12 mouse cellular contexts compared by ENCODE assay signal in the genomic region with DNA sequence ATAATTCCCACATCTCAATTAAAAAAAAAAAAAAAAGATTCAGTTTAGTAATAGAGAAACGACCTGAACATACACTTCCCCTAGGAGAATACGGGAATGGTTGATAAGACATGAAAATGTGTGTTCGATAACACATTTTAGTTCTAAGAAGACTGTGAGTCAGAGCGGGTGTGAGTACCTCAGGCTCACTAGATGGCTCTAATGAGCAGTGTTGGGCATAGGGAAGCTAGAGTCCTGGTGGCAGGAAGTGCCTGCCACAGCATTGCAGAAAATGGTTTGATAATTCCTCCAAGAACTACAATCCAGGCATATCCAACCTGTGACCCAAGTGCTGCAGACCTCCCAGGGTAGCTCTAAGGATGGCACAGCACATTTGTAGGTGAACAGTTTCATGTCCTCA.
DNase-seq lines count a peak whose midpoint lies in the region; ATAC-seq and TF ChIP-seq lines count a peak whose summit lies in the region.
"Had no signal": no experiment of that assay in that cellular context is flagged by ENCODE, and none has a peak within 500 bp of the region (broad histone marks: within the 10 kb centered on the region; RNA-seq: fewer than 3 reads in every experiment).

No protein-coding gene starts in this region.

- 0 out of 2 replicates have a peak, but pooled peaks cover 8% of the 10 kb centered on the region for H3K27me3 ChIP-seq in intestine, postnatal 0 days (replicated peaks; ENCODE audit: control insufficient read depth, insufficient read depth, low read length)
- H3K27me3 ChIP-seq in intestine, embryonic 16.5 days (replicated peaks; ENCODE audit: control insufficient read depth, insufficient read depth, low read length) = peaks cover 12% of the 10 kb centered on the region; the same call in 1 of the 2 replicates
- H3K27me3 ChIP-seq in midbrain, postnatal 0 days (ENCODE audit: insufficient read depth, low read length) = peaks cover 18% of the 10 kb centered on the region
- H3K27me3 ChIP-seq in midbrain, embryonic 11.5 days (ENCODE audit: control insufficient read depth, insufficient read depth, low read length) = peaks cover 27% of the 10 kb centered on the region
- H3K27me3 ChIP-seq in small intestine, adult 2 months (ENCODE audit: control insufficient read depth, insufficient read depth, low read length) = no peaks in the 10 kb centered on the region

- no peak overlapping the region for H3K4me3 ChIP-seq in intestine, postnatal 0 days (ENCODE audit: low read depth, low read length)
- no peak overlapping the region for H3K4me3 ChIP-seq in intestine, embryonic 16.5 days (ENCODE audit: low read length)
- H3K4me3 ChIP-seq in midbrain, postnatal 0 days (ENCODE audit: low read depth, low read length) = no peak overlapping the region
- H3K4me3 ChIP-seq in midbrain, embryonic 11.5 days (ENCODE audit: low read depth, low read length) = no peak overlapping the region
- H3K4me3 ChIP-seq in small intestine, adult 2 months (ENCODE audit: low read depth, low read length) = no peak overlapping the region
- H3K4me3 ChIP-seq: limb, embryonic 12.5 days; megakaryocyte, embryonic 14.5 days had no signal

- ATAC-seq in intestine, postnatal 0 days = no peak
- ATAC-seq in intestine, embryonic 16.5 days = no peak
- no peak for ATAC-seq in midbrain, postnatal 0 days (ENCODE audit: low FRiP score)
- no peak for ATAC-seq in midbrain, embryonic 11.5 days (ENCODE audit: low FRiP score)
- ATAC-seq: inflammation-experienced regulatory T-cells, adult 6 months had no signal

- no peak overlapping the region for H3K4me2 ChIP-seq in intestine, postnatal 0 days (replicated peaks; ENCODE audit: low read depth)
- no peak overlapping the region for H3K4me2 ChIP-seq in intestine, embryonic 16.5 days (ENCODE audit: low read depth, low read length)
- H3K4me2 ChIP-seq in midbrain, postnatal 0 days (ENCODE audit: low read depth, low read length, poor library complexity, severe bottlenecking) = no peak overlapping the region
- H3K4me2 ChIP-seq in midbrain, embryonic 11.5 days = no peak overlapping the region
- H3K4me2 ChIP-seq: limb, embryonic 12.5 days had no signal

- H3K27ac ChIP-seq in intestine, postnatal 0 days (ENCODE audit: low read depth, low read length) = no peak overlapping the region
- H3K27ac ChIP-seq in intestine, embryonic 16.5 days (ENCODE audit: low read length) = no peak overlapping the region
- no peak overlapping the region for H3K27ac ChIP-seq in midbrain, postnatal 0 days (ENCODE audit: low read depth, low read length)
- no peak overlapping the region for H3K27ac ChIP-seq in midbrain, embryonic 11.5 days (ENCODE audit: low read depth, low read length)
- no peak overlapping the region for H3K27ac ChIP-seq in small intestine, adult 2 months (ENCODE audit: insufficient read depth, low read depth, low read length)
- H3K27ac ChIP-seq: limb, embryonic 12.5 days had no signal

- no peak overlapping the region for H3K9ac ChIP-seq in intestine, postnatal 0 days (ENCODE audit: low read depth, low read length)
- H3K9ac ChIP-seq in intestine, embryonic 16.5 days (ENCODE audit: low read depth, low read length) = no peak overlapping the region
- no peak overlapping the region for H3K9ac ChIP-seq in midbrain, postnatal 0 days (replicated peaks; ENCODE audit: low read length, poor library complexity, severe bottlenecking)
- no peak overlapping the region for H3K9ac ChIP-seq in midbrain, embryonic 11.5 days (ENCODE audit: low read length)
- H3K9ac ChIP-seq: limb, embryonic 12.5 days had no signal

- no peaks in the 10 kb centered on the region for H3K36me3 ChIP-seq in intestine, postnatal 0 days (ENCODE audit: control insufficient read depth, insufficient read depth)
- H3K36me3 ChIP-seq in intestine, embryonic 16.5 days (ENCODE audit: control insufficient read depth, insufficient read depth, low read length) = no peaks in the 10 kb centered on the region
- no peaks in the 10 kb centered on the region for H3K36me3 ChIP-seq in midbrain, postnatal 0 days (ENCODE audit: insufficient read depth, low read length)
- no peaks in the 10 kb centered on the region for H3K36me3 ChIP-seq in midbrain, embryonic 11.5 days (ENCODE audit: control insufficient read depth, insufficient read depth, low read length)
- H3K36me3 ChIP-seq in small intestine, adult 2 months (ENCODE audit: control insufficient read depth, insufficient read depth, low read length) = no peaks in the 10 kb centered on the region
- H3K36me3 ChIP-seq: limb, embryonic 12.5 days had no signal

- H3K9me3 ChIP-seq in intestine, postnatal 0 days (ENCODE audit: control insufficient read depth) = no peaks in the 10 kb centered on the region
- H3K9me3 ChIP-seq in intestine, embryonic 16.5 days (ENCODE audit: control insufficient read depth, low read length) = no peaks in the 10 kb centered on the region
- 0 out of 2 replicates have a peak, but pooled peaks cover 6% of the 10 kb centered on the region for H3K9me3 ChIP-seq in midbrain, postnatal 0 days (ENCODE audit: low read length)
- H3K9me3 ChIP-seq in midbrain, embryonic 11.5 days (ENCODE audit: control insufficient read depth, low read length) = no peaks in the 10 kb centered on the region

- 32% methylated on average over 4 of the region's 4 CpGs for WGBS in intestine, postnatal 0 days
- WGBS in intestine, embryonic 16.5 days = 31% methylated on average over 4 of the region's 4 CpGs
- WGBS in midbrain, postnatal 0 days = 40% methylated on average over 4 of the region's 4 CpGs
- WGBS in midbrain, embryonic 11.5 days = 50% methylated on average over 4 of the region's 4 CpGs
- 27% methylated on average over 4 of the region's 4 CpGs for WGBS in small intestine, adult 2 months

- peak; percentile 70 for TF ChIP-seq CTCF in intestine, postnatal 0 days (IDR thresholded peaks at IDR 0.05; ENCODE audit: low read depth)
- peak; percentile 69 for TF ChIP-seq CTCF in midbrain, postnatal 0 days (IDR thresholded peaks at IDR 0.05)
- TF ChIP-seq CTCF in small intestine, adult 2 months (IDR thresholded peaks at IDR 0.05; ENCODE audit: extremely low read depth, insufficient read length, insufficient replicate concordance, low read depth, low read length) = peak; percentile 27; the same call in 1 of the 2 replicates

- no peak for TF ChIP-seq POLR2A in small intestine, adult 2 months (IDR thresholded peaks at IDR 0.05; ENCODE audit: low read depth, low read length)

- H3K4me1 ChIP-seq in intestine, postnatal 0 days (replicated peaks; ENCODE audit: control insufficient read depth, insufficient read depth, low read length) = no peaks in the 10 kb centered on the region
- peaks cover 8% of the 10 kb centered on the region for H3K4me1 ChIP-seq in intestine, embryonic 16.5 days (ENCODE audit: control insufficient read depth, insufficient read depth, low read length)
- H3K4me1 ChIP-seq in midbrain, postnatal 0 days (ENCODE audit: insufficient read depth, low read length) = no peaks in the 10 kb centered on the region
- H3K4me1 ChIP-seq in midbrain, embryonic 11.5 days (ENCODE audit: control insufficient read depth, insufficient read depth, low read length) = no peaks in the 10 kb centered on the region
- peaks cover 3% of the 10 kb centered on the region; the same call in 1 of the 2 replicates for H3K4me1 ChIP-seq in small intestine, adult 2 months (ENCODE audit: control insufficient read depth, insufficient read depth, insufficient read length, low read length)

- peak; percentile 54 for DNase-seq in midbrain, postnatal 0 days (ENCODE audit: low spot score)
- DNase-seq in midbrain, embryonic 11.5 days (ENCODE audit: low spot score, missing footprints) = no peak
- peak; percentile 40 for DNase-seq in NIH3T3 (ENCODE audit: low read depth)
- no peak for DNase-seq in kidney, postnatal 14 days
- DNase-seq: adrenal gland, postnatal 14 days; layer of hippocampus, adult 9-11 months had no signal

Comparison
In these comparisons a context has a peak if more than half of its experiments do, and no peak if none do; other contexts are left out.
1. DNase-seq: peak in midbrain, postnatal 0 days (single experiment) and NIH3T3 (single experiment); none in midbrain, embryonic 11.5 days (single experiment) and kidney, postnatal 14 days (single experiment).
2. Peak in every context shown above with its lines, with median percentiles within 50 percentile points of each other: CTCF ChIP-seq.